Mouse (Mus musculus) kidney, postnatal 14 days (tissue): ENCODE measurements at regions not wholly inside any gene's neighbourhood (a gene's known extent, or its start where the extent isn't known, plus 50 kb on each side); places are given as distances from the start of the nearest gene placed in this dataset.

ENCODE experiments used
- DNase-seq: peaks from one replicate; pipeline ENCODE4 v3.0.0; 2022; ENCODE audit warnings: mixed read lengths

DNA sequence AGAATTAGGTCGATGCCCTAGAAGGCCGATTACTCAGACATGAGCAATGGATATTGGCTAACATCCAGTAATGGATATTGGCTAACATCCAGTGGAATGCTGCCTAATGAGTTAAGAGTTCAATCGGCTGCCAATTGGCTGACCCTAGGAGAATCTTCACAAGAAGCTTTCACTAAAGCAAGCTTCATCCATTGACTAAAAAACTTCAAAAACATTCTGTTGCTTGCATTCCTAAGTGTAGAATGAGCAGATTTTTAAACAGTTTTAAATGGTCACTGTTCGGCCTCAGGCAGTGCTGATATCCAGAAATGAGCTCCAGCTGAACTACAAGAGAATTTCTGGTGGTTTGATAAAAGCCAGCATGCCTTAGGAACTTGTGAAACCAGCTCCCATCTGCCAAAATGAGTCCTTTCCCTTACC is 56.8 kb upstream of the Cenpe start:
- DNase-seq: peak; percentile 63
